Mouse (Mus musculus): Measurements from ENCODE around the gene Bend4.

- TF ChIP-seq CTCF (IDR thresholded peaks at IDR 0.05; ENCODE audit: low read depth, low read length) (no peak), POLR2A (IDR thresholded peaks at IDR 0.05; ENCODE audit: extremely low read depth, insufficient read depth, low read length) (no peak)
Observed at GRCm38 (mm10) chr5:67444217-67445050, 16.3 kb upstream of the Bend4 start.
